Mouse (Mus musculus): ENCODE data around the gene Hist1h4m.
A peak's percentile ranks its signal among the peaks of the same experiment; 100 is the strongest.
"Not testable (repeated sequence)": the region's sequence is repeated elsewhere in the genome, so short reads cannot be mapped to it uniquely, and the experiment has no call there.

The Hist1h4m gene

GRCm38 (mm10) chr13:21810073-21810472 is 1.5 kb upstream of the Hist1h4m start, which contains the start of the genes Hist1h2bq and Hist1h2ao:
Hist1h2bq (minus strand) TSS chr13:21810197.
Hist1h2ao (plus strand) TSS chr13:21810465.
- not testable (repeated sequence) for DNase-seq (ENCODE audit: extremely low spot score, low read depth, low spot score)

GRCm38 (mm10) chr13:21811074-21811473 is 472 bp upstream of the Hist1h4m start:
- DNase-seq (ENCODE audit: extremely low spot score, low read depth, low spot score): not testable (repeated sequence)

DNA sequence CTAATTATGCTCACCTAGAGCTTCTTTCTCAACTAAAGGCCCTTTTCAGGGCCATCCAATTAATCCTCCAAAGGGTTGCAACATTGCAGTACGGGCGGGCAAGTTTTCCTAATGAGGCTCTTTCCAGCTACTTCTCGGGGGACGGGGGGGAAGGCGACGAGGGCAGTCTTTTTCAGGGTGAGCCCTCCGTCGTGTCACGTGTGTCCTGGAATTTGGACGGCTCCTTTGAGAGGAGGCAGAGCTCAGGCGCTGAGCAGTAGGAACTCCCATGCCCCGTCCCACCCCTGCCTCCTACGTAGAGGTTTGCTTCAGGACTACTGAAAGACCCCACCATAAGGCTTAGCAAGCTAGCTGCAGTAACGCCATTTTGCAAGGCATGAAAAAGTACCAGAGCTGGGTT is 546 bp downstream of the Hist1h4m start:
- not testable (repeated sequence) for DNase-seq (ENCODE audit: extremely low spot score, low read depth, low spot score)

DNA sequence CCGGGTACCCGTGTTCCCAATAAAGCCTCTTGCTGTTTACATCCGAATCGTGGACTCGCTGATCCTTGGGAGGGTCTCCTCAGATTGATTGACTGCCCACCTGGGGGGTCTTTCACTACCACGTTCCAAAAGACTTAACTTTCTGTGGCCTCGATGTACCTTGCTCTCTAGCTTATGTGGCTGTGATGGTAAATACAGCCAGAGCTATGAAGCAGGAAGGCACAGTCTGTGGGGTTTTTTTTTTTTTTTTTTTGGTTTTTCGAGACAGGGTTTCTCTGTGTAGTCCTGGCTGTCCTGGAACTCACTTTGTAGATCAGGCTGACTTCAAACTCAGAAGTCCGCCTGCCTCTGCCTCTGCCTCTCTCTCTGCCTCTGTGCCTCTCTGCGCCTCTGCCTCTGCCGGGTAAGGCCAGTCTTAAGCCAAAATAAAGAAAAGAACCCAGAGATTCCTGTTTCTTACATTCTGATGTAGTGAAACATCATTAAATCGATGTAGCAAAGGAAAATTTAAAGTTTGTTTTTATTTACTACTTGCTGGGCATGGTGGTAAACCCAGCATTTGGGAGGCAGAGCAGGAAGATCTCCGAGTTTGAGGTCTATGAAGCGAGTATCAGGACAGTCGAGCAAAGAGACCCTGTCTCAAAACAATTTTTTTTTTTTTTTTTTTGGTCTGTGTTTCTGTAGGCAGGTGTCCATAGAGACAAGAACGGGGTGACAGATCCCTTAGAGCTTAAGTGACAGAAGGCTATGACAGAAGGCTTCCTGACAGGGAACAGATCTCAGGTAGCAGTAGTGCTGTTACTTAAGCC is 8.7 kb downstream of the Hist1h4m start:
- not testable (repeated sequence) for DNase-seq (ENCODE audit: extremely low spot score, low read depth, low spot score)

GRCm38 (mm10) chr13:21828511-21828910 is 17.0 kb downstream of the Hist1h4m start:
- no peak for DNase-seq (ENCODE audit: extremely low spot score, low read depth, low spot score)

DNA sequence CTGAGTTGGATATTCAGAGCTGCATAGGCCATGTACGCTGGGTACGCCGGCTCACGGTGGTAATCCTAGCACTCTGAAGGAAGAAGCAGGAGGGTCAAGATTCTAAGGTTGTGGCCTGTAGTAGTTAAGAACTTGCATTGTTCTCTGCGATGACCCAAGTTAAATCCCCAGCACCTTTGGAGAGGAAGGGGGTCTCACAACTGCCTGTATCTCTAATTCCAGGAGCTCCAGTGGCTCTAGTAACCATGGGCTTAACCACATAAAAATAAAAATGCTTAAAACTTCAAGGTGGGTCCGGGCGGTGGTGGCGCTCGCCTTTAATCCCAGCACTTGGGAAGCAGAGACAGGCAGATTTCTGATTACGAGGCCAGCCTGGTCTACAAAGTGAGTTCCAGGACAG is 18.8 kb downstream of the Hist1h4m start:
- no peak for DNase-seq (ENCODE audit: extremely low spot score, low read depth, low spot score)

DNA sequence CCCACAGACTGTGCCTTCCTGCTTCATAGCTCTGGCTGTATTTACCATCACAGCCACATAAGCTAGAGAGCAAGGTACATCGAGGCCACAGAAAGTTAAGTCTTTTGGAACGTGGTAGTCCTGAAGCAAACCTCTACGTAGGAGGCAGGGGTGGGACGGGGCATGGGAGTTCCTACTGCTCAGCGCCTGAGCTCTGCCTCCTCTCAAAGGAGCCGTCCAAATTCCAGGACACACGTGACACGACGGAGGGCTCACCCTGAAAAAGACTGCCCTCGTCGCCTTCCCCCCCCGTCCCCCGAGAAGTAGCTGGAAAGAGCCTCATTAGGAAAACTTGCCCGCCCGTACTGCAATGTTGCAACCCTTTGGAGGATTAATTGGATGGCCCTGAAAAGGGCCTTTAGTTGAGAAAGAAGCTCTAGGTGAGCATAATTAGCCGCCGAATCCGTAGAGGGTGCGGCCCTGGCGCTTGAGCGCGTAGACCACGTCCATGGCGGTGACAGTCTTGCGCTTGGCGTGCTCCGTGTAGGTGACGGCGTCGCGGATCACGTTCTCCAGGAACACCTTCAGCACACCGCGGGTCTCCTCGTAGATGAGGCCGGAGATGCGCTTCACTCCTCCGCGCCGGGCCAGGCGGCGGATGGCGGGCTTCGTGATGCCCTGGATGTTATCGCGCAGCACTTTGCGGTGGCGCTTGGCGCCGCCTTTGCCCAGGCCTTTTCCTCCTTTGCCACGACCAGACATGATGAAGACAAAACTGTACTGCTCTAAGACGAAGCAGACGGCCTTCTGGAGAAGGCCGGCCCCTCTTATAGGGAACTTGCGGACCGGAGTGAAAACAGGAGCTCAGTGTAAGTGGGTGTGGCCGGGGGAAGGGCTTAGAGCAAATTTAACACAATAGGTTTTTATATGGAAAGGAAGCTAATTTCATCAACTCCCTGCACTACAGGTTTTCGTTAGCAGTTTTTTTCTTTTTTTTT is 20.2 kb downstream of the Hist1h4m start, which contains the start of gene Hist1h4n:
TSS of gene Hist1h4n (minus strand) at position 779 of the 977 bp plus-strand sequence.
- DNase-seq (ENCODE audit: extremely low spot score, low read depth, low spot score): not testable (repeated sequence)

DNA sequence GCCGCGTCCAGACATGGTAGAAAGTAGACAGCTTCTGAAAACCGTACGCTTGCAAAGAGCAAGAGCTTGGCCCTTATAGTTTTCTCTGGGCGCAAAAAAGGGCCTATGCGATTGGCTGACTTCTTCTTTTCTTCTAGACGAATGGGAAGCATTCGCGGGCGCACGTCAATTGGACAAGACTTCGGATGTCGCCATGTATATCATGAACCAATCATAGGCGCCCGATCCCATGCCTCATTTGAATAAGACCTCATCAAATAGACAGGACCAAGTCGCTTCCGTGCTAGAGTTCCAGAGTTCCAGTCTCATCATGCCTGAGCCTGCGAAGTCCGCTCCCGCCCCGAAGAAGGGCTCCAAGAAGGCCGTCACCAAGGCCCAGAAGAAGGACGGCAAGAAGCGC is 21.9 kb downstream of the Hist1h4m start, which contains the start of the genes Hist1h2ap and Hist1h2br:
TSS of gene Hist1h2ap (minus strand) at position 47 of the 400 bp plus-strand sequence.
TSS of gene Hist1h2br (plus strand) at position 283 of the 400 bp plus-strand sequence.
- DNase-seq (ENCODE audit: extremely low spot score, low read depth, low spot score): not testable (repeated sequence)

DNA sequence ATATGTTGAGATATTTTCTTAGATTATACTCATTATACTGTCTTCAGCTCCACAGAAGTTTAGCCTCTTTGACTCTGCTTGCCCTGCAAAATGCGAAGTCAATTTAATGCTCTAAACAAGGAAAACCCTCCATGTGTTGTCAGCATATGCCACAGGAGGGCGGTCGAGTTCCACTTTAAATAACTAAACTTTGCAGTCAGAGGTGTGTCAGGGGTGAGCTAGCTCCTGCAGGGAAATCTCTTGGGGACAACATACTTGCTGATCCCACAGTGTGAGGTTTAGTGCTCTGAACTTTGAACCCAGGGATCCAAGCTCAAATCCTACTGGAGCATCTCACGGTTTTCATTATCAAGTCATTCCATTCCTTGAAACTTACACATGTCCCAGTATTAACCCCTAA is 29.0 kb downstream of the Hist1h4m start:
- not testable (repeated sequence) for DNase-seq (ENCODE audit: extremely low spot score, low read depth, low spot score)

DNA sequence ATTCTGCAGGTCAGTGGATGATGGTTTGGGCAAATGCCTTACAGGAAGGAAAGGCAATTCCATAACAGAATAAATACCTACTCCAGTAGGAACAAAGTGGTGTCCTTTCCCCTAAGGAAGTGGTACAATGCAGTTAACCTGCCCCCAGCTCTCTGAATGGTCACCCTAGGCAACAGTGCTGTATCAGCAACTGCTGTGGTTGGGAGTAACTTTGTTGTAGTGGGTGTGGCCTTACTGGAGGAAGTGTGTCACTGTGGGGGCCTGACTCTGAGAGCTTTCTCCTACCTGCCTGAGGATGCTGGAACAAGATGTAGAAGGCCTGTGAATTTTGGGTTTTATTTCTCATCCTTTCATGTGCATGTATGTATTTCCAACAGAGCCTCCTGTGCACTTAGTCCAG is 34.8 kb downstream of the Hist1h4m start:
- not testable (repeated sequence) for DNase-seq (ENCODE audit: extremely low spot score, low read depth, low spot score)

GRCm38 (mm10) chr13:21847883-21848282 is 36.3 kb downstream of the Hist1h4m start:
- DNase-seq (ENCODE audit: extremely low spot score, low read depth, low spot score): peak; percentile 42

GRCm38 (mm10) chr13:21850696-21851095 is 39.1 kb downstream of the Hist1h4m start:
- DNase-seq (ENCODE audit: extremely low spot score, low read depth, low spot score): not testable (repeated sequence)

GRCm38 (mm10) chr13:21852215-21852945 is 40.8 kb downstream of the Hist1h4m start:
- no peak for DNase-seq (ENCODE audit: extremely low spot score, low read depth, low spot score)

DNA sequence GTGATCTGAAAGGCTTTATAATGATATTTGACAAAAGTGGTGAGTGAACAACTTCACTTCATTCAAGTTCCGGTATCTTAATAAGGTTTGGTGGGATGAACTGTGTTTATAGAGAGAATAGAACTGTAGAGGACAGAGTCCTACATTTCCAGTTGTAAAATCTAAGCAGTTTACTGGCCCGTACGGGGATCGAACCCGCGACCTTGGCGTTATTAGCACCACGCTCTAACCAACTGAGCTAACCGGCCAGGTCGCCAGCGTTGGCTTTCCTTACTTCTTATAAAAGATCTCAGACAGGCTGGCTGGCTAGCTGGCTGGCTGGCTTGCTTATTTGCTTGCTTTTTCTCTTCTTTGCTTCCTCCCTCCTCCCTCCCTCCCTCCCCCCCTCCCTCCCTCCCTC is 43.6 kb downstream of the Hist1h4m start:
- peak; percentile 60 for DNase-seq (ENCODE audit: extremely low spot score, low read depth, low spot score)

DNA sequence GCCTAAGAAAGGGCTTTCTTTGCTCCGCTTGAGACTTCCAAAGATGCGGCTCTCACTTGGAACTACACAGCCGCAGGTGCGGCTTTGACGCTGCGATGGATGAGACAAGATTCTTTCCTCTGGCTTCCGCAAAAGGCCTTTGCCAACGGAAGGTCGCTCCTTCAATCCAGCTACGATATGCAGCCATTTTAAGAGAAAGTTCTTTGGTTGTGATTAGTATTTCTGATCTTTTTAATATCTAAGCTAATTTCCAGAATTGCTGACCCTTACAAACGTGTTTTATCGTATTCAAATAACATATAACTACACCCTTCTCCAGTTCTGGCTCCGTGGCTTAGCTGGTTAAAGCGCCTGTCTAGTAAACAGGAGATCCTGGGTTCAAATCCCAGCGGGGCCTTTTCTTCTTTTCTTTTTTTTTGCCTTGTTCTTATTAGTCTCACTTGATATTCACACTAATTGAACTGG is 44.2 kb downstream of the Hist1h4m start:
- DNase-seq (ENCODE audit: extremely low spot score, low read depth, low spot score): peak; percentile 94

GRCm38 (mm10) chr13:21861608-21862007 is 50.1 kb downstream of the Hist1h4m start:
- DNase-seq (ENCODE audit: extremely low spot score, low read depth, low spot score): no peak
